In genomic region chr19:55091602-55092413, GRCm38 (mm10) we compare ENCODE assay signal across 11 mouse cellular contexts. TPM values are rescaled to one million over a fixed set of nuclear protein-coding genes. Genes with fewer than 3 reads are reported as not detected.
DNase-seq lines count a peak whose midpoint lies in the region; ATAC-seq lines count a peak whose summit lies in the region.
"Had no signal": no experiment of that assay in that cellular context is flagged by ENCODE, and none has a peak within 500 bp of the region (broad histone marks: within the 10 kb centered on the region; RNA-seq: fewer than 3 reads in every experiment).

No protein-coding gene starts in this region.

- peaks cover 36% of the 10 kb centered on the region for H3K4me1 ChIP-seq in lung, embryonic 16.5 days (replicated peaks; ENCODE audit: control insufficient read depth, insufficient read depth, low read length)
- H3K4me1 ChIP-seq: embryonic facial prominence, embryonic 13.5 days had no signal

- no peak overlapping the region for H3K4me2 ChIP-seq in lung, embryonic 16.5 days (ENCODE audit: low read depth, low read length)
- H3K4me2 ChIP-seq: embryonic facial prominence, embryonic 13.5 days had no signal

- H3K36me3 ChIP-seq in lung, embryonic 16.5 days (ENCODE audit: control insufficient read depth, insufficient read depth, low read length), result peaks cover 42% of the 10 kb centered on the region

- peak overlapping the region; percentile 67 for H3K27ac ChIP-seq in lung, embryonic 16.5 days (ENCODE audit: low read length)
- H3K27ac ChIP-seq: embryonic facial prominence, embryonic 13.5 days had no signal

- peak; percentile 46 to 47 for DNase-seq in frontal cortex, postnatal 36 days (ENCODE audit: low spot score in 2 of 2)
- DNase-seq in frontal cortex, postnatal 14 days (ENCODE audit: low spot score in 2 of 2), result no peak
- peak; percentile 79 for DNase-seq in right cerebral cortex, adult 18-20 months
- no peak for DNase-seq in right cerebral cortex, postnatal 4 days
- no peak for DNase-seq in adrenal gland, postnatal 25 days
- DNase-seq: B cell, adult 2 months had no signal

- peak overlapping the region; percentile 22 for H3K9ac ChIP-seq in lung, embryonic 16.5 days (ENCODE audit: low read length)
- H3K9ac ChIP-seq: embryonic facial prominence, embryonic 13.5 days had no signal

- no peak overlapping the region for H3K4me3 ChIP-seq in lung, embryonic 16.5 days (ENCODE audit: low read length)
- H3K4me3 ChIP-seq: embryonic facial prominence, embryonic 13.5 days; megakaryocyte, embryonic 14.5 days had no signal

- no peaks in the 10 kb centered on the region for H3K9me3 ChIP-seq in lung, embryonic 16.5 days (ENCODE audit: control insufficient read depth, low read length)
- H3K9me3 ChIP-seq: embryonic facial prominence, embryonic 13.5 days; megakaryocyte, embryonic 14.5 days had no signal

- peak; percentile 75 for ATAC-seq in lung, embryonic 16.5 days (ENCODE audit: low read depth)
- no peak for ATAC-seq in erythroid progenitor cell, adult 5-6 weeks (replicated peaks; ENCODE audit: low FRiP score, poor library complexity, severe bottlenecking)
- ATAC-seq in inflammation-experienced regulatory T-cells, adult 6 months, result no peak

- WGBS in lung, embryonic 16.5 days, result 43% methylated on average over 17 of the region's 17 CpGs

- no peaks in the 10 kb centered on the region for H3K27me3 ChIP-seq in lung, embryonic 16.5 days (ENCODE audit: control insufficient read depth, insufficient read depth, low read depth, low read length)
- H3K27me3 ChIP-seq: embryonic facial prominence, embryonic 13.5 days; megakaryocyte, embryonic 14.5 days had no signal

RNA-seq across cellular contexts. Expression of gene Gpam, which starts 35.2 kb away (rescaled TPM):
- 37.4 and 37.7 TPM in 2 replicates for polyA plus RNA-seq in lung, embryonic 16.5 days (2015; fragmentation: Nextera tagmentation; extraction: Ambion mirVana)
- 2.1 and 4.0 TPM in 2 replicates for total RNA-seq in erythroid progenitor cell, adult 5-6 weeks (2015; ENCODE audit: low replicate concordance)
- 3.9 and 4.2 TPM in 2 replicates for total RNA-seq in erythroid progenitor cell, adult 5-6 weeks (2017; ENCODE audit: low replicate concordance)
- 1 to 10 TPM; 1.7 to 2.4 (median 1.9) TPM for polyA plus RNA-seq in inflammation-experienced regulatory T-cells, adult 6 months (2017; shearing (Covaris generic))
- 573 and 601 TPM in 2 replicates for total RNA-seq in adrenal gland, postnatal 25 days (2021)

Comparison
In these comparisons a context has a peak if more than half of its experiments do, and no peak if none do; other contexts are left out.
1. DNase-seq: peak in frontal cortex, postnatal 36 days (2 of 2) and right cerebral cortex, adult 18-20 months (single experiment); none in frontal cortex, postnatal 14 days (0 of 2), right cerebral cortex, postnatal 4 days (single experiment) and adrenal gland, postnatal 25 days (single experiment).
2. RNA of gene Gpam, which starts 35.2 kb away (total RNA-seq): 573 to 601 TPM in adrenal gland, postnatal 25 days; 2.1 to 4.2 TPM in erythroid progenitor cell, adult 5-6 weeks; every median in the first group is over 100 times any median in the second.